Mouse (Mus musculus) cerebellum, postnatal 36 days (tissue): Measurements from ENCODE around the gene Olfr247.
"Not testable (repeated sequence)": the region's sequence is repeated elsewhere in the genome, so short reads cannot be mapped to it uniquely, and the experiment has no call there.

Source experiments
- DNase-seq, 2 experiments: peaks; one replicate each; pipeline ENCODE4 v3.0.0; 2021 to 2022; ENCODE audit warnings: mixed read lengths in 2 of 2

Olfr247 gene

DNA sequence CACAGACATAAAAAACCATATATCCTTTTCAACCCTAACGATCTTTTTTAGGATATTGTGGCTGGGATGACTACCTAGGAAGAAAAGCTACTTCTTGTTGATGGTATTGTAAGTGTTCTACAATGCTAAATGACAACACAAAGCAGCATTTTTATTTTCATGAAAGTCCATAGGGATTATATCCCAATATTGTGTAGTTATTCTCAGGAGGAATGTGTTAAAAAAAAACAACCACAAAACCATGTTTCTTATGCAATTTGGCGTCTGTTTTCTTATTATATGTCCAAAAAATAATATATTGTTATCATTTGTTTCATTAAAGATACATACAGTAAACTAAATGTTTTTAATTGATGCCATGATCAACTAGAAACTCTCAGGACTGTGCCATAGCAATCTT lies at the start of gene Olfr247:
TSS of gene Olfr247 (minus strand) at position 101 of the 400 bp plus-strand sequence.
- DNase-seq: not testable (repeated sequence)

DNA sequence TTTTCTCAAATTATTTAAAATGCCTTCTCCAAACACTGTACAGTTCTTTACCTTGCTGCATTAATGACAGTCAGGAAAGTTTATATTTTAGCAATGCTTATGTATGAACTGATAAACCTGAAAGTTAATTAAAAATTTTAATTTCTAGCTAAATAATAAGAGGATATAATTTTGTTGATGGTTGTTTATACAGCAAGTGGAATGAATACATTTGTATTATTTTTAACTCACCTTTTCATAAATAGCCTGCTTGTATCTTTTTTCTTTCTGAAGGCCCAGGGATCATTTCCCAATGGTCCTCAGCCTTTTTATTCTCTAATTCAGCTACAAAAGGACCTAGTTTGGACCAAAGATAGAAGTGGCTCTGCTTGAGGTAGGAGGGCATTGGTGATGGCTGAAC lies 36.4 kb upstream of the Olfr247 start, which contains the start of gene Olfr820:
TSS of gene Olfr820 (plus strand) at position 301 of the 400 bp plus-strand sequence.
- DNase-seq: no peak

DNA sequence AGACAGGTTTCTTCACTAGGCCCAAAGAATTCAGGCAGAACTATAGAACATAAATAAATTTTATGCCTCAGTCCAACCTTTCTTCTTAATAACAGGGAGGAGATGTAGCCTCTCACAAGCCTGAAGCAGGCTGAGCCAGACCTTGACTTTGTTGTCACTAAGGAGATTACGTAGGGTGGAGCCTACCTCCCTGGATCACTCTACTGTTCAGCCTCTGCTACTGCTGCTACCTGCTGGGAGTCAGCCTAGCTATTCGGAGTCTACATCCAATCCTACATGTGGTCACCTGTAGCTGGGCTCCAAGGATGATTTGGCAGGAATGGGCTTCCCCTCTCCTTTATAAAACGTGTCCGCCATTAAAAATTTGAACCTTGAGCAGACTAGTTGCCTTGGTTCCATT lies 29.4 kb upstream of the Olfr247 start:
- not testable (repeated sequence) for DNase-seq

DNA sequence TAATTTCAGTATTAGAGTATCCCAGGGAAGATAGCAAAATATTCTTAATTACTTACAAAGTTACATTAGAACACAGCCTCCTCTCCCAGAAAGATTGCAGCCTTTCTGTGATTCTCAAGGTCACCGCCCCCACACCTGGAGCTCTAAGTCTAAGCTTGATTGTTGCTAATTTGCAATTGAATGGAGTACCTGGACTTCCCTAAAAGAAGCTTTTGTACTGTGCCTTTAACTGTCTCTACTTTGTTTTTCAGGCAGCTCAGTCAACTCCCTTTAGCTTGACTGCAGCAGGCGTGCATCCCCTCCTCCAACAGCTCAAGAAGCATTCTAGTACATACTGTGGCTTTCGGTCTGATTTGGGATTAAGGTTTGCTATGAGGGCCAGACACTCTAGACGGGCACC lies 28.2 kb upstream of the Olfr247 start:
- not testable (repeated sequence) for DNase-seq

DNA sequence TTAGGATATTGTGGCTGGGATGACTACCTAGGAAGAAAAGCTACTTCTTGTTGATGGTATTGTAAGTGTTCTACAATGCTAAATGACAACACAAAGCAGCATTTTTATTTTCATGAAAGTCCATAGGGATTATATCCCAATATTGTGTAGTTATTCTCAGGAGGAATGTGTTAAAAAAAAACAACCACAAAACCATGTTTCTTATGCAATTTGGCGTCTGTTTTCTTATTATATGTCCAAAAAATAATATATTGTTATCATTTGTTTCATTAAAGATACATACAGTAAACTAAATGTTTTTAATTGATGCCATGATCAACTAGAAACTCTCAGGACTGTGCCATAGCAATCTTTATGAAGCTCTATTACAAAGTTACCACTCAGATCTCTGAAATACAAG lies 9.0 kb upstream of the Olfr247 start, which contains the start of gene Gm10310:
TSS of gene Gm10310 (minus strand) at position 101 of the 400 bp plus-strand sequence.
- DNase-seq: not testable (repeated sequence)

DNA sequence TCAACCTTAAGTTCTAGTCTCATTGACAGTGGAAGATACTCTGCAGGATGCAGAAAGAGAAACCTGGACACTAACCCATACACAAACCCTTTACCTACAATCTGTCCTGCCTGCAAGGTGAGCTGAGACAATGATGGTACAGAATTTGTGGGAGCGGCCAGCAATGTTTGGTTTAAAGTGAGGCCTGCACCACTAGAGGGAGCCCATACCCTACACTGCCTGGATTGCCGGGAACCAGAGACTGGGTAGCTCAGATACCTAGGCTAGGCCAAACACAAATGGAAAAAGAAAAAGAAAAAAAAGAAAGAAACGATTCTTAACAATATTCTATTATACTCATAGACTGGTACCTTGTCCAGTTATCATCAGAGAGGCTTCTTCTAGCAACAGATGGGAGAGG lies 5.9 kb upstream of the Olfr247 start:
- not testable (repeated sequence) for DNase-seq

DNA sequence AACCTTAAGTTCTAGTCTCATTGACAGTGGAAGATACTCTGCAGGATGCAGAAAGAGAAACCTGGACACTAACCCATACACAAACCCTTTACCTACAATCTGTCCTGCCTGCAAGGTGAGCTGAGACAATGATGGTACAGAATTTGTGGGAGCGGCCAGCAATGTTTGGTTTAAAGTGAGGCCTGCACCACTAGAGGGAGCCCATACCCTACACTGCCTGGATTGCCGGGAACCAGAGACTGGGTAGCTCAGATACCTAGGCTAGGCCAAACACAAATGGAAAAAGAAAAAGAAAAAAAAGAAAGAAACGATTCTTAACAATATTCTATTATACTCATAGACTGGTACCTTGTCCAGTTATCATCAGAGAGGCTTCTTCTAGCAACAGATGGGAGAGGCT lies 2.9 kb downstream of the Olfr247 start:
- DNase-seq: not testable (repeated sequence)

DNA sequence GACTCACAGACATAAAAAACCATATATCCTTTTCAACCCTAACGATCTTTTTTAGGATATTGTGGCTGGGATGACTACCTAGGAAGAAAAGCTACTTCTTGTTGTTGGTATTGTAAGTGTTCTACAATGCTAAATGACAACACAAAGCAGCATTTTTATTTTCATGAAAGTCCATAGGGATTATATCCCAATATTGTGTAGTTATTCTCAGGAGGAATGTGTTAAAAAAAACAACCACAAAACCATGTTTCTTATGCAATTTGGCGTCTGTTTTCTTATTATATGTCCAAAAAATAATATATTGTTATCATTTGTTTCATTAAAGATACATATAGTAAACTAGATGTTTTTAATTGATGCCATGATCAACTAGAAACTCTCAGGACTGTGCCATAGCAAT lies 8.8 kb downstream of the Olfr247 start, which contains the start of gene Olfr819:
TSS of gene Olfr819 (minus strand) at position 101 of the 400 bp plus-strand sequence.
- not testable (repeated sequence) for DNase-seq

DNA sequence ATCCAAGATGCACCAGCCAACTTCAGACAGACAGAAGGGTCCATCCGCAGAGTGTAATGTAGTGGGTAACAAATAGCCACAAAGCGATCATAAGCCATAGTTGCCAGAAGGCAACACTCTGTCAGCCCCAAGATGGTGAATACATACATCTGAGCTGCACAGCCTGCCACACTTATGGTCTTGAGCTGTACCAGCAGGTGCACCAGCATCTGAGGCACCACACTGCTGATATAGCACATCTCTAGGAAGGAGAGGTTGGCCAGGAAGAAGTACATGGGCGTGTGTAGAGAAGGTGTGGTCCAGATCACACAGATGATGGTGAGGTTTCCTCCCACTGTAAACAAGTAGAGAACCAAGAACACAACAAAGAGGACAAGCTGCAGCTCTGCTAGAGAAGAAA lies 9.7 kb downstream of the Olfr247 start:
- not testable (repeated sequence) for DNase-seq

DNA sequence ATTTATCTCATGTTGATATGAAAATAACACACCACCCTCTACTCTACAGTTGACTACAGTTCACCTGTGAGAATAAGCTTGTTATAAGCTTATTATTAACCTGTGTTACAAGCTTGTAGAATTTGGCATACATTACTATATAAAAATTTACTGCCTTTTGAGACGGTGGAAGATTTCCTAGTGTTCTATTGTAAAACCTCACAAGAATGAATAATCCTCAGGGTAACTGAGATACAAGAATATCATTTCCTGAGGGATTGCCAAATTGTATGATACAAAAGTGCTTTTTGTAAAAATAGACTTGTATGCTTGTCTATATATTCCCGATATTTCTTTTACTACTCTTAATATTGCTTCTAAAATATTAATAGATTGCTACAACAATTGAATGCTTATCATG lies 26.9 kb downstream of the Olfr247 start, which contains the start of gene Olfr818:
TSS of gene Olfr818 (minus strand) at position 101 of the 400 bp plus-strand sequence.
- no peak for DNase-seq
